Mouse (Mus musculus) heart, postnatal 0 days (tissue): ENCODE results near the gene Nebl. TPM values are rescaled to one million over a fixed set of nuclear protein-coding genes. Genes with fewer than 3 reads are reported as not detected.
A peak's percentile ranks its signal among the peaks of the same experiment; 100 is the strongest.

ENCODE experiments used
- ATAC-seq: fragments of 200-750 bp; cut with Nextera tagmentation; 2 replicates; pipeline ENCODE4 v1.8.0; 2017; ENCODE audit warnings: low read depth, moderate number of reproducible peaks, moderate library complexity; ENCODE audit not compliant: insufficient read depth
- DNase-seq: peaks from one replicate; pipeline ENCODE4 v3.0.0-alpha.2; 2016; ENCODE audit warnings: low spot score
- H3K27ac ChIP-seq: fragments of 300-500 bp; sonication (generic); 2 replicates; pipeline ENCODE4 v1.5.1; 2014; ENCODE audit warnings: low read depth, mild to moderate bottlenecking
- H3K27me3 ChIP-seq: fragments of 300-500 bp; sonication (generic); 2 replicates; pipeline ENCODE4 v1.6.1; 2014; ENCODE audit warnings: low read length, mixed read lengths; ENCODE audit not compliant: control insufficient read depth, insufficient read depth
- H3K36me3 ChIP-seq: fragments of 300-500 bp; sonication (generic); replicated peaks from 2 replicates; pipeline ENCODE4 v1.6.1; 2014; ENCODE audit warnings: low read length, mixed read lengths; ENCODE audit not compliant: control insufficient read depth, insufficient read depth
- H3K4me1 ChIP-seq: fragments of 300-500 bp; sonication (generic); 2 replicates; pipeline ENCODE4 v1.6.1; 2014; ENCODE audit warnings: antibody characterized with exemption; ENCODE audit not compliant: control insufficient read depth, insufficient read depth
- H3K4me2 ChIP-seq: fragments of 300-500 bp; sonication (generic); 2 replicates; pipeline ENCODE4 v1.6.1; 2014; ENCODE audit warnings: low read depth, mild to moderate bottlenecking, low read length, moderate library complexity
- H3K4me3 ChIP-seq: fragments of 300-500 bp; sonication (generic); 2 replicates; pipeline ENCODE4 v1.5.1; 2014; ENCODE audit warnings: low read depth, low read length
- H3K9ac ChIP-seq: fragments of 300-500 bp; sonication (generic); replicated peaks from 2 replicates; pipeline ENCODE4 v1.6.1; 2014; ENCODE audit warnings: low read depth, low read length, mixed read lengths
- H3K9me3 ChIP-seq: fragments of 300-500 bp; sonication (generic); replicated peaks from 2 replicates; pipeline ENCODE4 v1.6.1; 2016; ENCODE audit warnings: low read length; ENCODE audit not compliant: control insufficient read depth
- CTCF ChIP-seq: IDR thresholded peaks from 2 replicates; pipeline ENCODE4 v1.5.1; 2016; ENCODE audit warnings: antibody characterized with exemption, control low read depth, low read depth
- EP300 ChIP-seq: IDR thresholded peaks from 2 replicates; pipeline ENCODE4 v1.6.1; 2016; ENCODE audit warnings: antibody characterized with exemption, low read depth
- WGBS: fragments of 180-500 bp; shearing (Covaris S2); extraction: QIAGEN DNeasy Blood & Tissue Kit; methylation state at CpG from one replicate; pipeline ENCODE4 v1.1.7; 2014; 5-methylcytosine and 5-hydroxymethylcytosine counted together
- polyA plus RNA-seq: library from polyadenylated mRNA; unstranded; fragments of >200 nt; fragmentation: Nextera tagmentation; extraction: Ambion mirVana; gene quantifications from 2 replicates; pipeline ENCODE4 v1.2.1, GENCODE M21; 2015
- total RNA-seq: library from RNA; depleted of rRNA; stranded (reverse); fragments of >200 nt; gene quantifications from 2 replicates; pipeline ENCODE4 v1.2.3, GENCODE M21; 2014; ENCODE audit warnings: low replicate concordance

Nebl gene
- total and polyA plus RNA-seq, 2 experiments from 2014 or later = 184 to 292 TPM

DNA sequence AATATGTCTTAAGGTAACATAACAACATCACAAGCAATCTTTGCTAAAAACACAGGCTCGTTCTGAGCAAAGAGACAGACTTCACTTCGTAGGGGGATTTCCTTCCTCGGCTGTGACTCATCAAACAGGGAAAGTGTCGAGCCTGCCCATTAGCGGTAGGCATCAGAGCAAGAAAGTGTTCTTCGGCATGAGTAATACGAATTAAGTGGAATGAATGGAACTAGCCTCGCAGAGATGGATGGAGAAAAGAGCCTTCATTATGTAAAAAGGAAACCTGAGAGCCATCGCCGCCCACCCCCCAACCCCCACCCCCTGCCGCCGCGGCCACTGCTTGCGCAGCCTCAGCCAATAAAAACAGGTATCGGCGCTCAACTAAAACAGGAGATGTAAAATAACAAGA is 10.3 kb upstream of the Nebl start:
- H3K9ac ChIP-seq = 0 out of 2 replicates have a peak overlapping the region, but pooled peaks have one; percentile 4
- no peak for ATAC-seq
- H3K9me3 ChIP-seq = no peaks in the 10 kb centered on the region
- no peaks in the 10 kb centered on the region for H3K27me3 ChIP-seq
- no peaks in the 10 kb centered on the region for H3K4me1 ChIP-seq
- WGBS = 3% methylated on average over 16 of the region's 16 CpGs
- H3K4me3 ChIP-seq = peak overlapping the region; percentile 44
- no peaks in the 10 kb centered on the region for H3K36me3 ChIP-seq
- DNase-seq = peak; percentile 46
- no peak overlapping the region for H3K27ac ChIP-seq
- H3K4me2 ChIP-seq = peak overlapping the region; percentile 58
- TF ChIP-seq CTCF (no peak), EP300 (no peak)

DNA sequence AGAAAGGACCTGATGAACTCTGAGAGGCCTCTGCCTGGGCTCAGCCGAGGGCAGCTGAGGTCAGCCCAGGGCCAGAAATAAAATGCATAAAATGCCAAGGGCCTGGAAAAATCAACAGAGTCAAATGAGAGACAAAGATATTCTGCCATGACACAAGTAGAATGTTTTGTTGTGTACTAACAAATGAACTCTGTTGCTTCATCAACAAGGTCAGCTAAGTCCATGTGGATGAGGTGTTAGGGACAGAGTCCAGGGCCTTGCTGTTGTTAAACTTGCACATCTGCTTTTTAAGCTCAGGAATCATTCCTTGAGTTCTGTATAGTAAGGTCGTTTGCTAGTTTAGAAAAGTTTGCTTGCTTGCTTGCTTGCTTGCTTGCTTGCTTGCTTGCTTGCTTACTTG is 9.2 kb upstream of the Nebl start:
- Histone ChIP-seq H3K9me3 (no peaks in the 10 kb centered on the region), H3K36me3 (no peaks in the 10 kb centered on the region), H3K4me1 (no peaks in the 10 kb centered on the region), H3K4me2 (no peak overlapping the region), H3K27ac (no peak overlapping the region), H3K4me3 (no peak overlapping the region), H3K27me3 (no peaks in the 10 kb centered on the region), H3K9ac (no peak overlapping the region)
- TF ChIP-seq EP300 (no peak), CTCF (no peak)
- DNase-seq (no peak), ATAC-seq (no peak)
- 67% methylated on average over 2 of the region's 2 CpGs for WGBS

DNA sequence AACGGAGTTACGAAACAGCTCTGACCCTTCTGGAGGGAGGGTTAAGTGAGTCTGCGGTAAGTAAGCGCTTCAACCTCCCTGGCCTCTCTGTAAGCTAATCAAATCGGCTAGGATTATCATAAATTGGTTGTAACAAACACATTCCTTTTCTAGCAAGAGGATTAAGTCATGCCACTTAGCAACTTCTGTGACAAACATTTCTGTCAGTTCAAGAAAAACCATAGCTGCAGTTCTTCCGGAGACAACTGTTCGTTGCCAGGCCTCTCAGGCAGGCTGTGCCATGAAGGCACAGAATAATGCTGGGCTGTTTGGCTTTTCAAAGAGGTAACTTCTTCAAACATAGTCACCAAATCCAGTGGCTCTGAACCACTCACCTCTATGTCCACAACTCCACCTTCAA is 946 bp upstream of the Nebl start:
- no peak overlapping the region for H3K4me2 ChIP-seq
- no peak for DNase-seq
- peaks cover 28% of the 10 kb centered on the region; the same call in 1 of the 2 replicates for H3K27me3 ChIP-seq
- no peak overlapping the region for H3K4me3 ChIP-seq
- 66% methylated on average over 7 of the region's 7 CpGs for WGBS
- H3K9me3 ChIP-seq = no peaks in the 10 kb centered on the region
- no peak overlapping the region for H3K27ac ChIP-seq
- no peaks in the 10 kb centered on the region for H3K36me3 ChIP-seq
- H3K4me1 ChIP-seq = peaks cover 8% of the 10 kb centered on the region; the same call in 1 of the 2 replicates
- no peak overlapping the region for H3K9ac ChIP-seq
- TF ChIP-seq CTCF (no peak), EP300 (no peak)
- ATAC-seq = no peak

DNA sequence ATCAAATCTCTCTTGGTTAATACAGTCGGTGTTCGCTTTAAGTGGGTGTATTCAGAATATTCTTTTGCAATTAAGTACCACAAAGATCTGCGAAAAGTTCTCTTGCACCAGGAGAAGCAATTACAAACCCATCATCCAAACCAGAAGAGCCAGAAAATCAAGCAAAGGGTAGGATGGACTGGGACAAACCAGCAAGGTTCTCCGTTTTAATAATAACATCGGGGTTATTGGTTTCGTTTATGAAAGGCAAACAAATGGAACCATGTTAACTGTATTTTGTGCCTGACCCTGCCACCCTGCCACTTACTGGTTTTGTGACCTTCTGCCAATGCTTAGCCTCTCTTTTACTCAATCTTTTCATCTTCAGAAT is 552 bp upstream of the Nebl start:
- H3K9me3 ChIP-seq = no peaks in the 10 kb centered on the region
- no peaks in the 10 kb centered on the region for H3K36me3 ChIP-seq
- H3K27ac ChIP-seq = no peak overlapping the region
- peak overlapping the region; percentile 85 for H3K4me2 ChIP-seq
- H3K4me1 ChIP-seq = peaks cover 8% of the 10 kb centered on the region; the same call in 1 of the 2 replicates
- WGBS = 23% methylated on average over 6 of the region's 6 CpGs
- ATAC-seq (no peak), DNase-seq (no peak)
- H3K27me3 ChIP-seq = peaks cover 28% of the 10 kb centered on the region; the same call in 1 of the 2 replicates
- H3K4me3 ChIP-seq = peak overlapping the region; percentile 53; the same call in 1 of the 2 replicates
- TF ChIP-seq EP300 (no peak), CTCF (no peak)
- no peak overlapping the region for H3K9ac ChIP-seq

DNA sequence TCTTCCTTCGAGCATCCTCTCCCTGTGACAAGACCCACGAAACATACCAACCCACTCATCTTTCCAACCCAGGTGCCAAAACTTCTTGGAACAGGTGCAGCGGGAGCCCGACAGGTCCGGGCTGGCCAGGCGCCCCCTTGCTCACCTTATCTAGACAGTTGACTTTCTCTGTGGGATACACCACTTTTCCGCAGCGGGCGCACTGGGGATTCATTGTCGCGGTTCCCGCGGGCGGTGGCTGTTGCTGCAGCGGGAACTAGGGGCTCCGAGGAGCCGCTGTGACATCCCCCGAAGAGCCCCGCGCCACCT is 662 bp downstream of the Nebl start:
- Histone ChIP-seq H3K4me3 (peak overlapping the region; percentile 53), H3K4me2 (peak overlapping the region; percentile 85), H3K27me3 (peaks cover 28% of the 10 kb centered on the region; the same call in 1 of the 2 replicates), H3K27ac (no peak overlapping the region), H3K36me3 (no peaks in the 10 kb centered on the region), H3K9ac (peak overlapping the region; percentile 30), H3K9me3 (no peaks in the 10 kb centered on the region), H3K4me1 (peaks cover 8% of the 10 kb centered on the region; the same call in 1 of the 2 replicates)
- no peak for DNase-seq
- WGBS = 0% methylated on average over 20 of the region's 20 CpGs
- TF ChIP-seq CTCF = no peak
- TF ChIP-seq EP300 = no peak
- no peak for ATAC-seq
